Mouse (Mus musculus): ENCODE results near the gene Rnf123. TPM values are rescaled to one million over a fixed set of nuclear protein-coding genes. Genes with fewer than 3 reads are reported as not detected.

The Rnf123 gene
- polyA plus RNA-seq, 1 experiment from 2014 or later, result 49.9 TPM

DNA sequence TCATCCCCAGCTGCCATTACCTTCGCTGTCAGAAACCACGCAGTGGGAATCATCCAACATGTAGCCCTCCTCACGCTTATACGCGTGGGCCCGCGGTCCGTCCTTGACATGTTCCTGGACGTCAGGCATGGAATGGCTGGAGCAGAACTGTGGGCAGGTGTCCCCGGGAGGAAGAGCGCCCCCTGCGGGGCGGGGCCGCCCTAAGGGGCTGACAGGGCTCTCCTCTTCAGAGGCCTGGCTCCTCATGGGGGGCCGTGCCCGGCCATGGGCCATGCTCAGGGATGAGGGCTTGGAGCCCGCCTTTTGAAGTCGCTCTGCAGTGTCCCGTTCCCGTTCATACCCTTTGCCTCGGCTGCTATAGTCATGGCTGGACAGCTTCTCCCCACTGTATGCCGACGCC is 22.9 kb upstream of the Rnf123 start:
- H3K27ac ChIP-seq, result no peak overlapping the region
- 91% methylated on average over 23 of the region's 23 CpGs for WGBS

DNA sequence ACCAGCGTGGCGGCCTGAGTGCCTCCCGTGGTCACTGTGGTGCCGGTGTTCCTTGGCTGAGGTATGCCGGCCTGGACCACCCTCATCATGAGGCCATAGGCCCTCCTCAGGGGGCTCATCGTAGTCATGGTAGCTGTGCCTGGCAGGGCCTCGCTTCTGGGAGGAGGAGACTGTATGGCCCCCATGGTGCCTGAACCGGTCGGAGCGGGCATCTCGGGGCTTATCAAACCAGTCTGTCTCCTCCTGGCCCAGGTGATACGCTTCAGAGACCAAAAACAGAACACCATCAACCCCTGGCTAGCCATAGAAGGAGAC is 22.4 kb upstream of the Rnf123 start:
- Histone ChIP-seq H3K27ac (no peak overlapping the region), H3K4me1 (replicated peaks; ENCODE audit: control insufficient read depth, insufficient read depth, low read length) (peaks cover 3% of the 10 kb centered on the region; the same call in 1 of the 2 replicates), H3K9ac (no peak overlapping the region), H3K4me3 (replicated peaks; ENCODE audit: low read length) (no peak overlapping the region), H3K36me3 (replicated peaks; ENCODE audit: control insufficient read depth, insufficient read depth) (peaks cover 74% of the 10 kb centered on the region), H3K9me3 (ENCODE audit: control insufficient read depth, low read length) (no peaks in the 10 kb centered on the region), H3K4me2 (replicated peaks) (no peak overlapping the region), H3K27me3 (ENCODE audit: control insufficient read depth, insufficient read depth, low read length) (no peaks in the 10 kb centered on the region)
- no peak for ATAC-seq (ENCODE audit: low FRiP score)
- no peak for DNase-seq (ENCODE audit: low spot score)
- 63% methylated on average over 12 of the region's 12 CpGs for WGBS

More for the DNA sequence above, 22.9 kb upstream of the Rnf123 start:
- ATAC-seq (ENCODE audit: low FRiP score) (no peak), DNase-seq (ENCODE audit: low spot score) (no peak)
- Histone ChIP-seq H3K9me3 (ENCODE audit: control insufficient read depth, low read length) (no peaks in the 10 kb centered on the region), H3K4me2 (replicated peaks) (no peak overlapping the region), H3K27me3 (ENCODE audit: control insufficient read depth, insufficient read depth, low read length) (no peaks in the 10 kb centered on the region), H3K9ac (no peak overlapping the region), H3K36me3 (replicated peaks; ENCODE audit: control insufficient read depth, insufficient read depth) (peaks cover 77% of the 10 kb centered on the region), H3K4me3 (replicated peaks; ENCODE audit: low read length) (no peak overlapping the region), H3K4me1 (replicated peaks; ENCODE audit: control insufficient read depth, insufficient read depth, low read length) (peaks cover 3% of the 10 kb centered on the region; the same call in 1 of the 2 replicates)

DNA sequence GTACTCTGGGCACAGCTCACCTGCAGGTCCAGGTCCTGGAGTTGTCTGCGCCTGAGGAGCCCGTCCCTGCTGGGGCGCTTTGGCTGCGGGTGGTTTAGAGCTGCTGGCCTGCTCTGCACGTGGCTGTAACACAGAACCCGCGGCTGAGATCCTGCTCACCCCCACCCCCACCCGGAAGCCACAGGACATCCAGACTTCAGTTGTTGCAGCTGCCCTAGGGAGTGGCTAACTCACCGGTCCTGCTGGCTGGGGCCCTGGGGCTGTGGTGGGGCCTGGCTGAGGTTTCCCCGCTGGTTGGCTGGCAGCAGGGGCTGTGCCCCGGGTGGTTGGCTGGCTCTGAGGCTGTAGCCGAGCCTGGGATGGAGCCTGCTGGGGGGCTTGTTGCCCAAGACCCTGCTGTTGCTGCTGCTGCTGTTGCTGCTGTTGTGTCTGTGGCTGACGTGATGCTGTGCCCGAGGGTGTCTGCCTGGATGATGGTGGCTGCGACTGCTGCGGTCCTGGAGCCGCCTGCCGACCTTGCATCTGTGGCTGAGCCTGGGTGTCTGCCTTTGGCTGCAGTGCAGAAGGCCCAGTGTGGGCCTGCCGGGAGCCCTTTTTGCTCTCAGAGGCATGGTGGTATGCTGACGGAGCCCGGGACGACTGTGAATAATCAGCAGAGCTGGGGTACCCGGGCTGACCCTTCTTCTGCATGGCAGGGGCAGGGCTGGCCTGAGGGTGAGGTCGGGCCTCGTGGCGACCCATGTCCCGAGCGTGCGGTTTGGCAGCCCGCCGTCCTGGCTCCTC is 21.8 kb upstream of the Rnf123 start:
- no peak for DNase-seq (ENCODE audit: low spot score)
- ATAC-seq (ENCODE audit: low FRiP score), result no peak
- 34% methylated on average over 31 of the region's 31 CpGs for WGBS
- Histone ChIP-seq H3K36me3 (replicated peaks; ENCODE audit: control insufficient read depth, insufficient read depth) (peaks cover 70% of the 10 kb centered on the region), H3K9me3 (ENCODE audit: control insufficient read depth, low read length) (no peaks in the 10 kb centered on the region), H3K27me3 (ENCODE audit: control insufficient read depth, insufficient read depth, low read length) (no peaks in the 10 kb centered on the region), H3K4me3 (replicated peaks; ENCODE audit: low read length) (no peak overlapping the region), H3K9ac (no peak overlapping the region), H3K4me1 (replicated peaks; ENCODE audit: control insufficient read depth, insufficient read depth, low read length) (peaks cover 3% of the 10 kb centered on the region; the same call in 1 of the 2 replicates), H3K4me2 (replicated peaks) (no peak overlapping the region), H3K27ac (no peak overlapping the region)

DNA sequence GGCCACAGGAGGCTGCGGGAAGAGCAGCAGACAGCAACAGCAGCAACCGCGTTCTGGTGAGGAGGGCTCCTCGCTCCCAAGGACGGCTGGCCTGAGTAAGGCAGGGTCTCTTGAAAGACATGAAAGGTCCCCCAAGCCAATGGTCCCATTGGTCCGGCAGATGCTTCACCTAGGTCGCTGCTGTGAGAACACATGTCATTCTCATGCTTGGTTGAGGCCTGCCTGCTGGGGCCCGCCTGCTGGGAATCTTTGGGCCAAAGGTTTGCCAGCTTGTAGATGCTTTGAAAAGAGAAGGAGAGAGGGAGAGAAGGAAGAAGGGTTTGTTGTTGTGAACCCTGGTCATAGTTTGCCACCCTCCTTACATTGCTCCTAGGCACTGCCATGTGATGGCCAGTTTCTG is 16.5 kb upstream of the Rnf123 start:
- Histone ChIP-seq H3K9ac (no peak overlapping the region), H3K9me3 (ENCODE audit: control insufficient read depth, low read length) (no peaks in the 10 kb centered on the region), H3K27ac (no peak overlapping the region), H3K4me2 (replicated peaks) (no peak overlapping the region), H3K4me1 (replicated peaks; ENCODE audit: control insufficient read depth, insufficient read depth, low read length) (peaks cover 7% of the 10 kb centered on the region), H3K4me3 (replicated peaks; ENCODE audit: low read length) (no peak overlapping the region), H3K36me3 (replicated peaks; ENCODE audit: control insufficient read depth, insufficient read depth) (peaks cover 62% of the 10 kb centered on the region), H3K27me3 (ENCODE audit: control insufficient read depth, insufficient read depth, low read length) (no peaks in the 10 kb centered on the region)
- whole genome bisulfite sequencing, result 88% methylated on average over 8 of the region's 8 CpGs
- DNase-seq (ENCODE audit: low spot score) (no peak), ATAC-seq (ENCODE audit: low FRiP score) (no peak)

DNA sequence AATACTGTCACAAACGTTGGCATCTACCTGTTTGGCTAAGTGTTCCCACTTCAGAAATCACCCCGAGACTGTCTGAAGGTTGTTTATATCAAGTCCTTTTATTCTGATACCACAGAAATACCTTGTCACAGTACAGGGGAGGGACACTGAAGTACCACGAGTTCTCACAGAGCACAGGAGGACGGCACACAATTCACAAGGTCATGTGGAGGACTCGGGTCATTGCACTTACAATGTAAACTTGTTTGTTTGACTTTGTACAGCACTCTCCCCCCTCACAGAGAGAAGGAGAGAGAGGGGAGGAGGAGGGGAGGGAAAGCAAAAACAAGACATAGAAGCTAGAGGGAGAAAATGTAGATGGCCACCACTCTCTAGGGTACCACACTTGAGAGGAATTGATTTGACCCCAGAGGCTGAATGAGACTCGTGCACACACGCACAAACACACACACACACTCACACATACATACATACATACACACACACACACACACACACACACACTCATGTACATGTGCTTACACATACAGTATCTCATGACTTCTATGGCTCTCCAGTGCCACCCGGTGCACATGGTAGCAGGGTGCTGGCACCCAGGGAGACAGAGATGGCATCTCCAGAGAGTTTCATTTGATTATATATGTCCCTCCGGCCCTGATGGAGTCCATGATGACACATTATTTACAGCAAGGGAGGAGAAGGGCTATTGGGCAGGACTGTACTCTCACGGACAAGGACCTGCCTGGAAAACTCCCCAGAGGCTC is 13.0 kb upstream of the Rnf123 start:
- 63% methylated on average over 10 of the region's 10 CpGs for WGBS
- peaks cover 16% of the 10 kb centered on the region for H3K4me1 ChIP-seq (replicated peaks; ENCODE audit: control insufficient read depth, insufficient read depth, low read length)
- no peak overlapping the region for H3K9ac ChIP-seq
- no peak for ATAC-seq (ENCODE audit: low FRiP score)
- no peaks in the 10 kb centered on the region for H3K9me3 ChIP-seq (ENCODE audit: control insufficient read depth, low read length)
- no peak overlapping the region for H3K4me2 ChIP-seq (replicated peaks)
- H3K27me3 ChIP-seq (ENCODE audit: control insufficient read depth, insufficient read depth, low read length), result no peaks in the 10 kb centered on the region
- peaks cover 50% of the 10 kb centered on the region for H3K36me3 ChIP-seq (replicated peaks; ENCODE audit: control insufficient read depth, insufficient read depth)
- no peak overlapping the region for H3K27ac ChIP-seq
- H3K4me3 ChIP-seq (replicated peaks; ENCODE audit: low read length), result no peak overlapping the region
- no peak for DNase-seq (ENCODE audit: low spot score)

DNA sequence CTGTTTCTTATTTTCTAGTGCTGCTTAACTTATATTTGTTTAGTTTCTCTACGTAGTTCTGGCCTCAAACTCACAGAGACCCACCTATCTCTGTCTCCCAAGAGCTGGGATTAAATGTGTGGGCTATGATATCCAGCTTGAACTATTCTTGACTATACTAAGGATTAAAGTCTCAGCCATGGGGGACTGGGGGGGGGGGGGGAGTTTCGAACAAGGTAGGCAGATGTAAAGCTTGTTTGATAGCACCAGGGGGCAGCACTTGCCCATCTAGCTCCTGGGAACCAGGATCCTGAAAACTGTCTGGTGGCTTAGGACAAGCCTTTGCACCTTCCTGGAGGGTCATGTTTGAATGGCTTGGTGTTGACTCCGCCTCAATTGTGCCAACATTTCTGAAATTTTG is 12.4 kb upstream of the Rnf123 start:
- H3K4me3 ChIP-seq (replicated peaks; ENCODE audit: low read length), result peak overlapping the region; percentile 59; the same call in 1 of the 2 replicates
- H3K36me3 ChIP-seq (replicated peaks; ENCODE audit: control insufficient read depth, insufficient read depth), result peaks cover 53% of the 10 kb centered on the region
- H3K27me3 ChIP-seq (ENCODE audit: control insufficient read depth, insufficient read depth, low read length), result no peaks in the 10 kb centered on the region
- peaks cover 16% of the 10 kb centered on the region for H3K4me1 ChIP-seq (replicated peaks; ENCODE audit: control insufficient read depth, insufficient read depth, low read length)
- H3K9me3 ChIP-seq (ENCODE audit: control insufficient read depth, low read length), result no peaks in the 10 kb centered on the region
- ATAC-seq (ENCODE audit: low FRiP score) (no peak), DNase-seq (ENCODE audit: low spot score) (peak; percentile 74)
- H3K4me2 ChIP-seq (replicated peaks), result peak overlapping the region; percentile 80
- WGBS, result 18% methylated on average over 3 of the region's 3 CpGs
- no peak overlapping the region; the same call in 1 of the 2 replicates for H3K9ac ChIP-seq
- no peak overlapping the region for H3K27ac ChIP-seq

DNA sequence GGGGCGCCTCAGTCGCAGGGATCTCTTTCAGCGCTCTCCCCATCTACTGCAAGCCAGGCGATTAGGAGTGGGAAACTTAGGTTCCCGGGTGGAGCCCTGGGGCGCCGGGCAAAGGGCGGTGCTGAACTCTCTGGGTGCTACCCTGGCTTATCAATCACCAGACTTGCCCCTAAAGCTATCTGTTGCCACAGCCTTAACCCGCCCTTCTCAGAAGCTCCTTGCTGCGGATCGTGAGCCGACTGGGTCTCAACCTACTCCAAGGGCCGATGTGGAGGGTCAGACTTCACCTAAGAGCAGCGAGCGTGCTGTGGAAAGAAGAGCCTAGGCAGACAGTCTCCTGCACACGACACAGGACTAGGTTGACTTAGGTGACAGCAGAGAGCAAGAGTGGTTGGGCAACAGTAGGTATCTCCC is 11.9 kb upstream of the Rnf123 start:
- H3K9me3 ChIP-seq (ENCODE audit: control insufficient read depth, low read length), result no peaks in the 10 kb centered on the region
- peak overlapping the region; percentile 59 for H3K4me3 ChIP-seq (replicated peaks; ENCODE audit: low read length)
- H3K27me3 ChIP-seq (ENCODE audit: control insufficient read depth, insufficient read depth, low read length), result no peaks in the 10 kb centered on the region
- H3K9ac ChIP-seq, result peak overlapping the region; percentile 73
- H3K4me2 ChIP-seq (replicated peaks), result peak overlapping the region; percentile 80
- peaks cover 16% of the 10 kb centered on the region for H3K4me1 ChIP-seq (replicated peaks; ENCODE audit: control insufficient read depth, insufficient read depth, low read length)
- WGBS, result under 1% methylated on average over 16 of the region's 16 CpGs
- H3K36me3 ChIP-seq (replicated peaks; ENCODE audit: control insufficient read depth, insufficient read depth), result peaks cover 57% of the 10 kb centered on the region
- ATAC-seq (ENCODE audit: low FRiP score) (peak; percentile 3; the same call in 1 of the 2 replicates), DNase-seq (ENCODE audit: low spot score) (no peak)
- peak overlapping the region; percentile 64; the same call in 1 of the 2 replicates for H3K27ac ChIP-seq

DNA sequence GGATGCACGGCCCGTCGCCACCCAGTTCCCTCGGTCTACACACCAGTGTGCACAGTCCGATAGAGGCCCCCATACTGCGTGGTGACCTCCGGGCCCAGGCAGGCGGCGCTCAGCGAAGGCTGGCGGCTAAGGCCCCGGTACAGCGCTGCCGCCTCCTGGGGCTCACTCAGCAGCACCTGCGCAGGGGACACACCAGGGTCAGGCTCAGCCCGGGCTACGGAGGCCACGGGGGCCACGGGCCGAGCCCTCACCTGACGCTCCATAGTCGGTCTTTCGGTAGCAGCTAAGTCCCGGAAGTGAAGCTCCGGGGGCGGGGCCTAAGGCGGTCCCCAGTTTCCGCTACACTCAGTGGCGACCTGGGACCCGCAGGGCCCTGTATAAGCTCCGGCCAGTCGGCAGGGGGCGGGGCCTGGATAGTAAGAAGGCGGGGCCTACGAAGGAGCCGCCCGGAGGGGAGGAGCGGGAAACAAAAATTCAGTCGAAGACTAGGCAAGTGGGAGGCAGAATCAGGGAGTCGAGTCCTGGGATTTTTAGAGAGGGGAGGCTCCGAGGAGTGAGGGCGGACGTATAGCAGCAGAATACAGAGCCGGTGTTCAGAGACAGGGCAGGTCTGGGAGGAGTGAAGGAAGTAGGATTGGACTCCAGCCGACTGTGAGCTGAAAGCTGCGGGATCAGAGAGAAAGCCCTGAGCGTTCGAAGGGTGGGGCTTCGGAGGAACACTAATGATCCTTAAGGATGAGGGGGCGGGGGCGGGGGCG is 11.2 kb upstream of the Rnf123 start, which contains the start of gene Apeh:
TSS of gene Apeh (minus strand) at position 423 of the 758 bp plus-strand sequence.
- DNase-seq (ENCODE audit: low spot score) (peak; percentile 84), ATAC-seq (ENCODE audit: low FRiP score) (peak; percentile 92)
- peaks cover 57% of the 10 kb centered on the region for H3K36me3 ChIP-seq (replicated peaks; ENCODE audit: control insufficient read depth, insufficient read depth)
- 0% methylated on average over 51 of the region's 52 CpGs for WGBS
- peak within 1 kb of the TSS; percentile 80 for H3K4me2 ChIP-seq (replicated peaks)
- peaks cover 16% of the 10 kb centered on the region for H3K4me1 ChIP-seq (replicated peaks; ENCODE audit: control insufficient read depth, insufficient read depth, low read length)
- no peaks in the 10 kb centered on the region for H3K27me3 ChIP-seq (ENCODE audit: control insufficient read depth, insufficient read depth, low read length)
- H3K9me3 ChIP-seq (ENCODE audit: control insufficient read depth, low read length), result no peaks in the 10 kb centered on the region
- peak within 1 kb of the TSS; percentile 73 for H3K9ac ChIP-seq
- H3K27ac ChIP-seq, result peak within 1 kb of the TSS; percentile 64
- H3K4me3 ChIP-seq (replicated peaks; ENCODE audit: low read length), result peak within 1 kb of the TSS; percentile 59

DNA sequence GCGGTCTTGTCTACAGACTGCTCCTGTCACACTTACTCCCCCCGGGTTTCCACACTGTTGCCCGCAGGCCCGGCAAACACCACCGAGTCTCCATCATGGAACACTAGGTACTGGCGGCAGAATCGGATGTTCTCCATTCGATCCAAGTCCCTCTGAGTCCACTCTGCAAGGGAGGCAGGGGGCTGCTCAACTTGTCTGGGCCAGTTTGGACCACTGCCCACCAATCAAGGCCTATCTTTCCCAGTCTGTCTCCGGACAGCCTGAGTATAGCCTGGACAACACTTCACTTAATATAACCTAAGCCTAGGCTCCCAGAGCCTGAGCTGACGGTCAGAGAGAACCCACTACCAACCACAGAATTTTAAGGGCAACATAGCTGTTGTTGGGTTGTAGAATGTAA is 10.4 kb upstream of the Rnf123 start:
- H3K36me3 ChIP-seq (replicated peaks; ENCODE audit: control insufficient read depth, insufficient read depth), result peaks cover 57% of the 10 kb centered on the region
- H3K9ac ChIP-seq, result peak overlapping the region; percentile 73
- H3K9me3 ChIP-seq (ENCODE audit: control insufficient read depth, low read length), result no peaks in the 10 kb centered on the region
- peak overlapping the region; percentile 80 for H3K4me2 ChIP-seq (replicated peaks)
- H3K4me3 ChIP-seq (replicated peaks; ENCODE audit: low read length), result peak overlapping the region; percentile 59
- no peaks in the 10 kb centered on the region for H3K27me3 ChIP-seq (ENCODE audit: control insufficient read depth, insufficient read depth, low read length)
- DNase-seq (ENCODE audit: low spot score) (no peak), ATAC-seq (ENCODE audit: low FRiP score) (no peak)
- 73% methylated on average over 10 of the region's 10 CpGs for WGBS
- no peak overlapping the region for H3K27ac ChIP-seq
- peaks cover 16% of the 10 kb centered on the region for H3K4me1 ChIP-seq (replicated peaks; ENCODE audit: control insufficient read depth, insufficient read depth, low read length)

Measured in hindbrain, embryonic 14.5 days (tissue).